Mouse (Mus musculus) heart, adult 2 months (tissue): ENCODE data around the gene Il1rapl2.

Experiments
- CTCF ChIP-seq: fragments of 200-600 bp; IDR thresholded peaks from 2 replicates; pipeline ENCODE4 v1.8.1; 2022; ENCODE audit warnings: antibody characterized with exemption, mild to moderate bottlenecking, moderate library complexity
- EP300 ChIP-seq: fragments of 200-500 bp; IDR thresholded peaks from 2 replicates; pipeline ENCODE4 v1.6.1; 2011; ENCODE audit warnings: low read depth, low read length, control low read depth; ENCODE audit not compliant: insufficient read depth
- POLR2A ChIP-seq: fragments of 200-500 bp; IDR thresholded peaks from 2 replicates; pipeline ENCODE4 v1.6.1; 2011; ENCODE audit warnings: mild to moderate bottlenecking, low read depth, low read length, control low read depth; ENCODE audit not compliant: insufficient read depth

GRCm38 (mm10) chrX:138620106-138620505 is 1049.7 kb downstream of the Il1rapl2 start:
- TF ChIP-seq POLR2A, result no peak
- TF ChIP-seq CTCF, result no peak
- TF ChIP-seq EP300, result no peak
